Mouse (Mus musculus): ENCODE results near the gene A530016L24Rik. TPM values are rescaled to one million over a fixed set of nuclear protein-coding genes. Genes with fewer than 3 reads are reported as not detected.

A530016L24Rik gene
- not detected for total RNA-seq (2023)

DNA sequence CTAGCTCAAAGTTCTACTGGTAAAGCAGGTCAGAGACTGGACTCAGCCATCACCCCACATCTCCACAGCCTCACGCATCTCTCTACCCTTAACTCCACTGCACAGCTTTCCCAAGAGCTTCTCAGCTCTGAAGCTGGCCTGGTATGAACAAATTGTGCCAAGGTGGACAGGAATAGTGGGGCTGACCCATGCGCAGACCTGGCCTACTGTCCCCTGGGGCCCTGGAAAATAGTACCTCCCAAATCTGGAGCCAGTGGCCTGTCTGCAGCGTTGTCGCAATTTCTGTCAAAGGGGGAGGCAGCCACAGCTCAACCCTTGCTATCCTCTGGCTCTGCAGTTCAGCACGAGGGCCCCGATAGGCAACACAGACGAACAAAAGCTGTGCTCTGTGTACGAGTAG lies at the start of gene A530016L24Rik:
A530016L24Rik (plus strand) TSS at position 315 of the 400 bp plus-strand sequence.

DNA sequence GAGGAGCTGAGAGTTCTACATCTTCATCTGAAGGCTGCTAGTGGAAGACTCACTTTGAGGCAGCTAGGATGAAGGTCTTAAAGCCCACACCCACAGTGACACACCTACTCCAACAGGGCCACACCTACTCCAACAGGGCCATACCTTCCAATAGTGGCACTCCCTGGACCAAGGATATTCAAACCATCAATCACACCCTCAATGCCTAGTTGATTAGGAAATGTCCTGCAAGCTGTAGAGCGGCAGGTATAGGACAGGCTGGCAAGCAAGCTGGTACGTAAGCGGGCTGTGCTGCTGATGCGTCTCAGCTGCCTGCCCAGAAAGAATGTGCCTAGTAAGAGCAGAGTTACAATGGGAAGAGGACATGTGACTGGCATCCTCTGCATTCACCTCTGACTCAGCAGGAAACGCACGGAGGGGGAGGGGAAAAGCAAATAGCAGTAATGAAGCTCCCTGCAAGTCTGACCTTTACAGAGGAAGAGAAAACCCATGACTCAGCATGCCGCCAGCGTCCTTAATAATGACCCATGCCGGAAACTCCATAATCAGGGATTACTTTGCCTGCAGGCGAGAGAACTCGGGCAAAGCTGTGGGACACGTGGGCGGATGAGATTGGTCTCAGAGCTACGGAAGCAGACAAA lies 27.6 kb downstream of the A530016L24Rik start, which contains the start of gene Tmem179:
Tmem179 (minus strand) TSS at position 51 of the 641 bp plus-strand sequence.

Other genes with a start within 250 kb of the A530016L24Rik start
- not detected for gene Tmem179, start 27.3 kb downstream of the A530016L24Rik start, total RNA-seq (2023)
- 10 to 100 TPM; 36.0 to 53.4 TPM for gene Inf2, start 99.3 kb downstream of the A530016L24Rik start, total RNA-seq (2023)
- gene Adssl1, start 130.6 kb downstream of the A530016L24Rik start, total RNA-seq (2023) = 10 to 100 TPM; 80.1 to 82.2 TPM
- 10 to 100 TPM; 40.4 to 44.3 TPM for gene Siva1, start 155.2 kb downstream of the A530016L24Rik start, total RNA-seq (2023)
- gene Akt1, start 185.4 kb downstream of the A530016L24Rik start, total RNA-seq (2023) = 100 to 1,000 TPM; 181 to 197 TPM
- gene Zbtb42, start 189.4 kb downstream of the A530016L24Rik start, total RNA-seq (2023) = 10 to 100 TPM; 18.4 to 19.4 TPM
- gene Cep170b, start 231.0 kb downstream of the A530016L24Rik start, total RNA-seq (2023) = 1 to 10 TPM in 1 of 2 experiments, under 1 TPM in 1; 0.80 to 1.0 TPM

All from neutrophil, adult 59 days (primary cell).